Mouse (Mus musculus) cerebellum, adult 2 months (tissue): ENCODE measurements around the gene Zscan18.

ENCODE experiments used
- CTCF ChIP-seq: fragments of 200-500 bp; IDR thresholded peaks from 2 replicates; pipeline ENCODE4 v1.5.1; 2011; ENCODE audit warnings: low read depth, mild to moderate bottlenecking, control low read depth, low read length, moderate library complexity, borderline replicate concordance; ENCODE audit not compliant: insufficient read depth
- POLR2A ChIP-seq: fragments of 200-500 bp; IDR thresholded peaks from 2 replicates; pipeline ENCODE4 v1.6.1; 2011; ENCODE audit warnings: low read length, control low read depth, borderline replicate concordance; ENCODE audit not compliant: insufficient read depth

DNA sequence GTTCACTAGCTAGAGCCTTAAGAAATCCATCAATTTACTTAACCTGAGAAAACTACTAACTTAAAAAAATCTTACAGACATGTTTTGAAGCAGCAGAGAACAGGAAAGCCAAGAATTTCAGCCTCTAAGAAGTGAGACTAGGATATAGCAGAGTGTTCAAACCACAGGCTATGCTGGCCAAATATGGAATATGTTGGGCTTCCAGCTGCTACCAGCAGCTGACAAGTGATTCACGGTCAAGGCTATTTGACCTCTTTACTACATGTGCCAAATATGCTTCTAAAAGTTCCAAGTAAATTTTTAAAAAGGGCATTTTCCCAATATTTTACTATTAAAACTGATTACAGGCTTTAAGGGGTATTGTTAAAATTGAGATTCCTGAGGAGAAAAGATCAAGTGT is 3.9 kb downstream of the Zscan18 start:
- TF ChIP-seq CTCF: no peak
- TF ChIP-seq POLR2A: no peak
